Mouse (Mus musculus): ENCODE data around the gene Ptpn7.

DNA sequence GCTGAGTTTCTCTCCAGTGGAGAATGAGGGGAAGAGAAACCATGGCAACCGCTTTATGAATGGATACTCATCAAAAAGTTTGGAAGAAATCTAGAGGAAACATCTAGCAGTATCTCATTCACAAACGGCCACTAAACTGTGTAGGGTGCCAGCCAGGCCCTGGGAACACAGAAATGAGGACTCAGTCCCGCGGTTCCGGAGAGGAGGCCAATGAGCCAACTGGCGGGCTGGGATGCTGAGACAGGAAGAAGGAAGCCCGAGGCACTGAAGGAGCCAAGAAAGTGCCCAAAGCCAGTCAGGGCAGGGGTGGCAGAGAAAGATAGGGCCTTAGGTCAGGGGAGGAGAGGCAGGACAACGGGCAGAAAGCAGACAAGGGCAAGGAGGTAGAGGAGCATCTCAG is 53.9 kb downstream of the Ptpn7 start:
- TF ChIP-seq GATA1 (IDR thresholded peaks at IDR 0.05; ENCODE audit: borderline replicate concordance, low read length) (no peak), FLI1 (IDR thresholded peaks at IDR 0.05; ENCODE audit: low read length) (no peak)
